Mouse (Mus musculus) embryonic facial prominence, embryonic 15.5 days (tissue): ENCODE measurements around the gene Adamtsl4. TPM values are rescaled to one million over a fixed set of nuclear protein-coding genes. Genes with fewer than 3 reads are reported as not detected.
A peak's percentile ranks its signal among the peaks of the same experiment; 100 is the strongest.

ENCODE experiments used
- ATAC-seq: fragments of 200-750 bp; cut with Nextera tagmentation; 2 replicates; pipeline ENCODE4 v1.8.0; 2017; ENCODE audit warnings: low read depth, moderate TSS enrichment; ENCODE audit not compliant: insufficient number of reproducible peaks, low FRiP score, low TSS enrichment
- H3K27ac ChIP-seq: fragments of 300-500 bp; sonication (generic); replicated peaks from 2 replicates; pipeline ENCODE4 v1.5.1; 2015; ENCODE audit warnings: mild to moderate bottlenecking, inconsistent platforms
- H3K27me3 ChIP-seq: fragments of 300-500 bp; sonication (generic); 2 replicates; pipeline ENCODE4 v1.6.1; 2015; ENCODE audit warnings: inconsistent platforms
- H3K36me3 ChIP-seq: fragments of 300-500 bp; sonication (generic); 2 replicates; pipeline ENCODE4 v1.6.1; 2015; ENCODE audit warnings: mild to moderate bottlenecking, inconsistent platforms
- H3K4me1 ChIP-seq: fragments of 300-500 bp; sonication (generic); 2 replicates; pipeline ENCODE4 v1.6.1; 2015; ENCODE audit warnings: inconsistent platforms
- H3K4me2 ChIP-seq: fragments of 300-500 bp; sonication (generic); replicated peaks from 2 replicates; pipeline ENCODE4 v1.6.1; 2015; ENCODE audit warnings: mild to moderate bottlenecking, inconsistent platforms
- H3K4me3 ChIP-seq: fragments of 300-500 bp; sonication (generic); replicated peaks from 2 replicates; pipeline ENCODE4 v1.5.1; 2015; ENCODE audit warnings: mild to moderate bottlenecking, inconsistent platforms
- H3K9ac ChIP-seq: fragments of 300-500 bp; sonication (generic); 2 replicates; pipeline ENCODE4 v1.6.1; 2015; ENCODE audit warnings: inconsistent platforms
- H3K9me3 ChIP-seq: fragments of 300-500 bp; sonication (generic); replicated peaks from 2 replicates; pipeline ENCODE4 v1.6.1; 2016; ENCODE audit warnings: inconsistent platforms
- WGBS: fragments of 180-500 bp; shearing (Covaris S2); methylation state at CpG from one replicate; pipeline ENCODE4 v1.1.7; 2015; 5-methylcytosine and 5-hydroxymethylcytosine counted together
- polyA plus RNA-seq: library from polyadenylated mRNA; unstranded; fragments of >200 nt; fragmentation: Nextera tagmentation; extraction: Ambion mirVana; gene quantifications from 2 replicates; pipeline ENCODE4 v1.2.1, GENCODE M21; 2015

Adamtsl4 gene
- polyA plus RNA-seq, result 3.8 and 4.2 TPM in 2 replicates

GRCm38 (mm10) chr3:95687524-95688421 lies at the start of gene Adamtsl4:
Gene Adamtsl4, minus strand, starts transcription at chr3:95687917.
- peak within 1 kb of the TSS; percentile 18; the same call in 1 of the 2 replicates for H3K9ac ChIP-seq
- H3K27me3 ChIP-seq, result no peaks in the 10 kb centered on the region
- 2% methylated on average over 49 of the region's 50 CpGs for WGBS
- peak within 1 kb of the TSS; percentile 90 for H3K4me2 ChIP-seq
- peak within 1 kb of the TSS; percentile 48 for H3K4me3 ChIP-seq
- peak; percentile 82 for ATAC-seq
- H3K9me3 ChIP-seq, result no peaks in the 10 kb centered on the region
- peaks cover 59% of the 10 kb centered on the region for H3K4me1 ChIP-seq
- H3K36me3 ChIP-seq, result no peaks in the 10 kb centered on the region
- H3K27ac ChIP-seq, result peak within 1 kb of the TSS; percentile 95

- no peak for ATAC-seq
- Histone ChIP-seq H3K27ac (no peak overlapping the region), H3K36me3 (peaks cover 8% of the 10 kb centered on the region), H3K4me1 (peaks cover 22% of the 10 kb centered on the region), H3K9ac (no peak overlapping the region), H3K9me3 (no peaks in the 10 kb centered on the region), H3K4me3 (no peak overlapping the region), H3K4me2 (no peak overlapping the region), H3K27me3 (no peaks in the 10 kb centered on the region)
- 88% methylated on average over 12 of the region's 12 CpGs for WGBS
These were observed 47.5 kb upstream of the Adamtsl4 start for GRCm38 (mm10) chr3:95735071-95735670.

GRCm38 (mm10) chr3:95734092-95734702 lies 46.5 kb upstream of the Adamtsl4 start:
- H3K4me1 ChIP-seq, result peaks cover 16% of the 10 kb centered on the region
- WGBS, result 52% methylated on average over 13 of the region's 13 CpGs

GRCm38 (mm10) chr3:95732744-95733521 lies 45.2 kb upstream of the Adamtsl4 start:
- ATAC-seq, result no peak
- Histone ChIP-seq H3K4me3 (no peak overlapping the region), H3K9me3 (no peaks in the 10 kb centered on the region), H3K4me2 (no peak overlapping the region), H3K27ac (no peak overlapping the region; the same call in 1 of the 2 replicates), H3K9ac (no peak overlapping the region), H3K4me1 (peaks cover 15% of the 10 kb centered on the region), H3K27me3 (no peaks in the 10 kb centered on the region), H3K36me3 (no peaks in the 10 kb centered on the region)
- 83% methylated on average over 11 of the region's 11 CpGs for WGBS

More at GRCm38 (mm10) chr3:95734092-95734702, 46.5 kb upstream of the Adamtsl4 start:
- no peak overlapping the region for H3K4me2 ChIP-seq
- H3K27me3 ChIP-seq, result no peaks in the 10 kb centered on the region
- no peak overlapping the region for H3K9ac ChIP-seq
- peak overlapping the region; percentile 39; the same call in 1 of the 2 replicates for H3K27ac ChIP-seq
- ATAC-seq, result no peak
- H3K9me3 ChIP-seq, result no peaks in the 10 kb centered on the region
- no peaks in the 10 kb centered on the region for H3K36me3 ChIP-seq
- H3K4me3 ChIP-seq, result no peak overlapping the region

GRCm38 (mm10) chr3:95732297-95732696 lies 44.6 kb upstream of the Adamtsl4 start:
- Histone ChIP-seq H3K9ac (no peak overlapping the region), H3K4me3 (no peak overlapping the region), H3K27me3 (no peaks in the 10 kb centered on the region), H3K27ac (no peak overlapping the region), H3K4me2 (no peak overlapping the region), H3K36me3 (no peaks in the 10 kb centered on the region), H3K4me1 (peaks cover 15% of the 10 kb centered on the region), H3K9me3 (no peaks in the 10 kb centered on the region)
- 98% methylated on average over 9 of the region's 9 CpGs for whole genome bisulfite sequencing
- no peak for ATAC-seq

GRCm38 (mm10) chr3:95731802-95732201 lies 44.1 kb upstream of the Adamtsl4 start:
- ATAC-seq, result no peak
- Histone ChIP-seq H3K4me2 (no peak overlapping the region), H3K9ac (no peak overlapping the region), H3K4me1 (peaks cover 15% of the 10 kb centered on the region), H3K36me3 (no peaks in the 10 kb centered on the region), H3K27ac (no peak overlapping the region), H3K4me3 (no peak overlapping the region), H3K9me3 (no peaks in the 10 kb centered on the region), H3K27me3 (no peaks in the 10 kb centered on the region)
- WGBS, result 68% methylated on average over 4 of the region's 4 CpGs

GRCm38 (mm10) chr3:95730431-95730830 lies 42.7 kb upstream of the Adamtsl4 start:
- no peak for ATAC-seq
- WGBS, result 85% methylated on average over 7 of the region's 7 CpGs
- no peak overlapping the region for H3K27ac ChIP-seq
- peaks cover 15% of the 10 kb centered on the region for H3K4me1 ChIP-seq
- no peak overlapping the region for H3K4me3 ChIP-seq
- H3K36me3 ChIP-seq, result no peaks in the 10 kb centered on the region
- H3K4me2 ChIP-seq, result no peak overlapping the region
- no peaks in the 10 kb centered on the region for H3K9me3 ChIP-seq
- H3K9ac ChIP-seq, result no peak overlapping the region
- H3K27me3 ChIP-seq, result no peaks in the 10 kb centered on the region

- Histone ChIP-seq H3K27me3 (no peaks in the 10 kb centered on the region), H3K4me3 (no peak overlapping the region), H3K4me1 (peaks cover 4% of the 10 kb centered on the region; the same call in 1 of the 2 replicates), H3K9ac (no peak overlapping the region), H3K36me3 (no peaks in the 10 kb centered on the region), H3K4me2 (no peak overlapping the region), H3K9me3 (no peaks in the 10 kb centered on the region), H3K27ac (no peak overlapping the region)
- WGBS, result 65% methylated on average over 2 of the region's 2 CpGs
- ATAC-seq, result no peak
These were observed 41.2 kb upstream of the Adamtsl4 start for GRCm38 (mm10) chr3:95728906-95729305.

- no peaks in the 10 kb centered on the region for H3K4me1 ChIP-seq
- ATAC-seq, result no peak
- H3K9me3 ChIP-seq, result no peaks in the 10 kb centered on the region
- H3K4me3 ChIP-seq, result no peak overlapping the region
- H3K27me3 ChIP-seq, result no peaks in the 10 kb centered on the region
- no peak overlapping the region for H3K9ac ChIP-seq
- no peak overlapping the region for H3K4me2 ChIP-seq
- H3K36me3 ChIP-seq, result no peaks in the 10 kb centered on the region
- WGBS, result 48% methylated on average over 7 of the region's 7 CpGs
- H3K27ac ChIP-seq, result no peak overlapping the region
These were observed 39.1 kb upstream of the Adamtsl4 start for GRCm38 (mm10) chr3:95726696-95727358.

- ATAC-seq, result no peak
- no peaks in the 10 kb centered on the region for H3K36me3 ChIP-seq
- 83% methylated on average over 7 of the region's 7 CpGs for WGBS
- no peak overlapping the region for H3K9ac ChIP-seq
- H3K4me1 ChIP-seq, result no peaks in the 10 kb centered on the region
- no peaks in the 10 kb centered on the region for H3K27me3 ChIP-seq
- no peaks in the 10 kb centered on the region for H3K9me3 ChIP-seq
- H3K4me2 ChIP-seq, result no peak overlapping the region
- H3K27ac ChIP-seq, result no peak overlapping the region
- H3K4me3 ChIP-seq, result no peak overlapping the region
These were observed 38.1 kb upstream of the Adamtsl4 start for GRCm38 (mm10) chr3:95725863-95726262.
